Mouse (Mus musculus) small intestine, adult 2 months (tissue): ENCODE data around the gene Tgm1. TPM values are rescaled to one million over a fixed set of nuclear protein-coding genes. Genes with fewer than 3 reads are reported as not detected.

ENCODE experiments used
- H3K27ac ChIP-seq: fragments of 200-500 bp; 2 replicates; pipeline ENCODE4 v1.5.1; 2012; ENCODE audit warnings: low read depth, low read length, control low read depth, inconsistent platforms; ENCODE audit not compliant: insufficient read depth
- H3K27me3 ChIP-seq: fragments of 200-500 bp; 2 replicates; pipeline ENCODE4 v1.6.1; 2012; ENCODE audit warnings: mild to moderate bottlenecking, moderate library complexity, low read length, inconsistent platforms; ENCODE audit not compliant: control insufficient read depth, insufficient read depth
- H3K36me3 ChIP-seq: fragments of 200-500 bp; 2 replicates; pipeline ENCODE4 v1.6.1; 2012; ENCODE audit warnings: mild to moderate bottlenecking, low read length, control low read depth, inconsistent platforms; ENCODE audit not compliant: control insufficient read depth, insufficient read depth
- H3K4me1 ChIP-seq: fragments of 200-500 bp; 2 replicates; pipeline ENCODE4 v1.6.1; 2012; ENCODE audit warnings: low read length, inconsistent platforms, mixed read lengths; ENCODE audit not compliant: control insufficient read depth, insufficient read depth, insufficient read length
- H3K4me3 ChIP-seq: fragments of 200-500 bp; 2 replicates; pipeline ENCODE4 v1.5.1; 2012; ENCODE audit warnings: low read depth, mild to moderate bottlenecking, control low read depth, inconsistent platforms, low read length, moderate library complexity
- CTCF ChIP-seq: fragments of 200-500 bp; IDR thresholded peaks from 2 replicates; pipeline ENCODE4 v1.5.1; 2012; ENCODE audit warnings: low read depth, mild to moderate bottlenecking, control low read depth, inconsistent platforms, low read length, moderate library complexity, mixed read lengths; ENCODE audit not compliant: insufficient replicate concordance, insufficient read length; ENCODE audit errors: extremely low read depth
- POLR2A ChIP-seq: fragments of 200-500 bp; IDR thresholded peaks from 2 replicates; pipeline ENCODE4 v1.6.1; 2012; ENCODE audit warnings: low read depth, mild to moderate bottlenecking, control low read depth, inconsistent platforms, low read length, moderate library complexity
- WGBS: fragments of 180-500 bp; shearing (Covaris S2); methylation state at CpG from one replicate; pipeline ENCODE4 v1.1.7; 2018; 5-methylcytosine and 5-hydroxymethylcytosine counted together
- polyA plus RNA-seq: library from polyadenylated mRNA; depleted of rRNA; stranded (reverse); fragments of >200 nt; gene quantifications from 2 replicates; pipeline ENCODE4 v1.2.3, GENCODE M21; 2012

The Tgm1 gene
- polyA plus RNA-seq, 1 experiment, result 0.89 TPM

- no peak overlapping the region for H3K4me3 ChIP-seq
- H3K27ac ChIP-seq, result 0 out of 2 replicates have a peak overlapping the region, but pooled peaks have one; percentile 23
- peaks cover 16% of the 10 kb centered on the region for H3K36me3 ChIP-seq
- no peaks in the 10 kb centered on the region for H3K27me3 ChIP-seq
- H3K4me1 ChIP-seq, result peaks cover 32% of the 10 kb centered on the region; the same call in 1 of the 2 replicates
- TF ChIP-seq POLR2A, result no peak
- no peak for TF ChIP-seq CTCF
- WGBS, result 38% methylated on average over 7 of the region's 7 CpGs
Measured at GRCm38 (mm10) chr14:55734869-55735268, 21.1 kb upstream of the Tgm1 start.

- 58% methylated on average over 10 of the region's 10 CpGs for WGBS
- Histone ChIP-seq H3K4me3 (no peak overlapping the region), H3K27ac (no peak overlapping the region), H3K36me3 (peaks cover 6% of the 10 kb centered on the region), H3K4me1 (peaks cover 32% of the 10 kb centered on the region; the same call in 1 of the 2 replicates), H3K27me3 (no peaks in the 10 kb centered on the region)
- TF ChIP-seq POLR2A (no peak), CTCF (no peak)
Measured at GRCm38 (mm10) chr14:55733889-55734288, 20.2 kb upstream of the Tgm1 start.

- Histone ChIP-seq H3K4me1 (peaks cover 20% of the 10 kb centered on the region; the same call in 1 of the 2 replicates), H3K36me3 (no peaks in the 10 kb centered on the region), H3K27me3 (no peaks in the 10 kb centered on the region), H3K27ac (no peak overlapping the region), H3K4me3 (no peak overlapping the region)
- 88% methylated on average over 7 of the region's 7 CpGs for WGBS
- TF ChIP-seq CTCF (no peak), POLR2A (no peak)
Measured at GRCm38 (mm10) chr14:55730531-55731032, 16.9 kb upstream of the Tgm1 start.

- Histone ChIP-seq H3K27ac (no peak overlapping the region), H3K4me1 (peaks cover 19% of the 10 kb centered on the region; the same call in 1 of the 2 replicates), H3K4me3 (no peak overlapping the region), H3K36me3 (no peaks in the 10 kb centered on the region), H3K27me3 (no peaks in the 10 kb centered on the region)
- 90% methylated on average over 7 of the region's 7 CpGs for WGBS
- TF ChIP-seq POLR2A (no peak), CTCF (no peak)
Measured at GRCm38 (mm10) chr14:55730116-55730515, 16.4 kb upstream of the Tgm1 start.

GRCm38 (mm10) chr14:55727889-55728685 lies 14.4 kb upstream of the Tgm1 start:
- Histone ChIP-seq H3K36me3 (no peaks in the 10 kb centered on the region), H3K27me3 (no peaks in the 10 kb centered on the region), H3K4me1 (peaks cover 8% of the 10 kb centered on the region; the same call in 1 of the 2 replicates), H3K27ac (no peak overlapping the region), H3K4me3 (no peak overlapping the region)
- WGBS, result 52% methylated on average over 8 of the region's 8 CpGs
- no peak for TF ChIP-seq CTCF
- no peak for TF ChIP-seq POLR2A

GRCm38 (mm10) chr14:55726261-55726660 lies 12.5 kb upstream of the Tgm1 start:
- Histone ChIP-seq H3K27ac (no peak overlapping the region), H3K4me1 (peaks cover 12% of the 10 kb centered on the region; the same call in 1 of the 2 replicates), H3K36me3 (no peaks in the 10 kb centered on the region), H3K4me3 (no peak overlapping the region), H3K27me3 (no peaks in the 10 kb centered on the region)
- TF ChIP-seq CTCF, result no peak
- TF ChIP-seq POLR2A, result no peak

GRCm38 (mm10) chr14:55724411-55724871 lies 10.7 kb upstream of the Tgm1 start:
- Histone ChIP-seq H3K27ac (peak overlapping the region; percentile 44), H3K36me3 (peaks cover 3% of the 10 kb centered on the region; the same call in 1 of the 2 replicates), H3K4me3 (no peak overlapping the region), H3K4me1 (peaks cover 12% of the 10 kb centered on the region; the same call in 1 of the 2 replicates), H3K27me3 (no peaks in the 10 kb centered on the region)
- 11% methylated on average over 8 of the region's 8 CpGs for WGBS
- TF ChIP-seq CTCF, result no peak
- TF ChIP-seq POLR2A, result no peak
